Mouse (Mus musculus) CH12F3 (cell line): ENCODE measurements around the gene Aspg.

Experiments
- in situ Hi-C: fragments of 300-500 bp; cut with MboI; formaldehyde crosslinking; loops from 2 replicates; pipeline ENCODE4 v1.14.3; 2020; ENCODE audit warnings: low sequenced_read_pairs

Gene Aspg

GRCm38 (mm10) chr12:112147365-112147764, 40.9 kb downstream of the Aspg start:
- in situ Hi-C loops, result no loop called here

- in situ Hi-C loops, result no loop called here
Measured at GRCm38 (mm10) chr12:112150011-112150410, 43.5 kb downstream of the Aspg start.

- in situ Hi-C loops, result no loop called here
Measured at GRCm38 (mm10) chr12:112151244-112151979, 44.9 kb downstream of the Aspg start.

- in situ Hi-C loops, result no loop called here
Measured at GRCm38 (mm10) chr12:112151980-112152362, 45.5 kb downstream of the Aspg start.

- in situ Hi-C loops, result no loop called here
Measured at GRCm38 (mm10) chr12:112153597-112153996, 47.1 kb downstream of the Aspg start.

- in situ Hi-C loops, result no loop called here
Measured at GRCm38 (mm10) chr12:112154476-112154875, 48.0 kb downstream of the Aspg start.

DNA sequence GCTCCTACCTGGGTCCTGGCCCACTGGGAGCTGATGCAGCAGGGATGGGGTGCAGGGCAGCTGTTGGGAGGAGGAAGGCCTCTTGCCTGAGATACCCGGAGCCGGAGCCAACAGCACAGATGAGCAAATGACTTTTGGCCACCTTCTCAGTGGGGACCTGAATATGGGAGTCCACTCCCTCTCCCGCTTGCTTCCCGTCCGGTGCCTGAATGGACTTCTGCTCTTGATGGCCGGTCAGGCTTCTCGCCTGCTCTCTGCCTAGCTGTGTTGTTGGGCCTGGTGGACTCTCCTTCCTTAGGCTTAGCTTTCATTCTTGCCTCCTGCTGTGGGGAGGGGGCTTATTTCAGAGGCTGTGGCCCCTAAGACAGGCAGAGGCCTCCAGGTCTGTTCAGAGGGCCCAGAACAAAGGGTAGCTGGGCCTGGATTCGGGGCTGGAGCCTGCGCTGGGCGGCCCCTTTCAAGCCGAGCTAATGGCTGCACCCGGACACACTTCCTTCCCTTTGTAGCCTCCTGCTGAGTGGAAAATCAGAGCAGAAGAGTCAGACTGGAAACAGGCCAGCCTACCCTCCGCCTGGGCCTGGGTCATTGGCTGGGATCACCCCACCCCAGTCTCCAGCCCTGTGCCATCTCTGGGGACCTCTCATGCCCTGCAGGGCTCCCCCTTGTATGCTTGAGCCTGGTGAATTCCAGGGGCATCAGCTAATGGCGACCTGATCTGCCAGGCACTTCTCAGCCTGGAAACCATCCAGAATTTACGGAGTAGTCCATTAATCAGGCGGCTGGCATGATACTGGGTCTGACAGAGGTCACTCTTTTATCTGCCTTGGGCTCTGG, 49.0 kb downstream of the Aspg start:
- in situ Hi-C loops, result no loop called here

GRCm38 (mm10) chr12:112156804-112157203, 50.3 kb downstream of the Aspg start:
- in situ Hi-C loops, result no loop called here

DNA sequence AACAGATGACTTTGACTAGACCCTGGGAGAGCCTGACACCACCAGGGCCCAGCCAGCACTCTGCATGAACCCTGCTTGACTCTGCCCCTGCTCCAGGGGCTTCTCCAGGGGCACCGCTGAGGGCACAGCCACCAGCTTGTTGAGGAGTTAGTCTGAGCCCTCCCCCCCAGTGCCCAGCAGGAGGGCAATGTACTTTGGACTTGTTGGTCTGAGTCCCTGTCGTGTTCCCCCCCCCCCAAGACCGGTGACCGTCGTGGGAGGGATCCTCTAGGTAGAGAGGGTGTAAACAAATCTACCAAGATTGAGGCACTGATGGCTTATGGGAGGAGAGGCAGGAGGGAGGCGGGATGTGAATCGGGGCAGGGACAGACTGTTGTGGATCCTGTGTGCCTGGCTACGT, 51.8 kb downstream of the Aspg start:
- in situ Hi-C loops, result no loop called here

DNA sequence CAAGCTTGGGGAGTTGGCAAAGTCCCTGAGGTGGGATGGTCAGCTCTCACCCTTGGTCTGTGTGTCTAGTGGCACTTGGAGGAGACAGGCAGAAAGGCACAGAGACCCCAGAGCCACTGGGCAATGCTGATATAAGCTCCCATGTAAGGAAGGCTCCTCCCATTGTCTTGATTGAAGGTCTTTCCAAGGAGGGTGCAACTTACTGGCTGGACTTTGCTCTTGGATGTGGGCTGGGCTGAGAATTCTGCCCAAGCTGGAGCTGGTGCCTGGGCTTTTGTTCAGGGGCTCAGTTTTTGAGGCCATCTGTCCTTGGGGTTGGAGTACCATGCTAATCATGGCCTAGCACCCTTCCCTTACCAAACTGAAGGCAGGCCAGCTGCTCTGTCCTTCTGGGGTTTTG, 52.3 kb downstream of the Aspg start:
- in situ Hi-C loops, result no loop called here

DNA sequence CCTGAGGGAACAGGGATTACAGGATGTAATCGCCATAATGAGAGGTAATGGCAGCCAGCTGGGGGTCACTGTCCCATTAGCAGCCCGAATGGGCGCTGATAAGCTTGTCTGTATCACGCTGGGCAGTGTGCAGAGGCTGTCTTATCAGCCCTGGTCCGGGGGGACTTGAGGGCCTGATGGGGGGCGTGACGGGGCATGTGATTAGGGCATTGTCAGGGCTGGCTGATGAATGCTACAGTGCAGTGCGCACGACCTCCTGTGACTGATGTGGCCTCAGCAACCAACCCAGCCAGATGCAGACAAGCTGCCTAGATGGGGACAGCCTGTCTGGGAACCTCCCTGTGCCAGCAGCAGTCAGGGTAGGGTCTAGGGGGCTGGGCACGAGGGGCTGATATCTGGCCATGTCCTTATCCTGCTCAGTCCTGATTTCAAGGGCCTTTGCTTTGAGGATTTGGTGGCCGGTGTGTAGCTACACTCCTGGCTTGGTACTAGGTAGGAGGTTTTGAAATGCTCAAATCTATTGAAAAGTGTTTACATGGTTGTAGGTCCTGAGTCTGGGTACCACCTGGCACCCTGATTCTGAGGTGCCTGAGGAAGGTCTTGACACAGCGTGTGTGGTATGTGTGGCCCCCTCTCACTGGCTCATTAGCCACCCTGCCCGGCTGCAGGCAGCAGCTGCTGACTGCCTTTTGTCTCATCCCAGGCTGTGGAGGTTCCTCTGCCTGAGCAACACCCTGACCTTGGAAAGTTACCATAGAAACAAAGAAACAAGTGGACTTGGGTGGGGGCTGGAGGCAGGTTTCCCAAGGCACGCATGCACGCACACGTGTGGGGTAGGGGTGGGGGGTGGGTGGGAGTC, 57.7 kb downstream of the Aspg start:
- in situ Hi-C loops, result no loop called here

DNA sequence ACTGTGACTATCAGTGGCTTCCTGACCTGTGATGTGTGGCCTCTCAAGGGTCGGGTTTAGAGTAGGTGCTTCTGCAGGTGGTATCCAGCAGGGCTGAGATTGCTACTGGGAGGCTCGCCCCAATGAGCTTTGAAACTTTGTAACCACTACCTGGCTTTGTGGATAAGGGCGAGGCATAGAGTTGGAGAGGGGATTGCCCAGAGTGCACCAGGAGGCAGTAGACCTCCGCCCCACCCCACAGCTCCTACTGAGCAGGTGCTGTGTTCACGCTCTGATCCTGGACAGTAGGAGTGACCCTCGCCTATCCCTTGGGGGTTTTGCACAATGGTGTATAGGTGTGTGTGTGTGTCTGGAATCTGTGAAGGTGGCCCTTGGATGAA, 58.4 kb downstream of the Aspg start:
- in situ Hi-C loops, result no loop called here

- in situ Hi-C loops, result no loop called here
Measured at GRCm38 (mm10) chr12:112169240-112169639, 62.8 kb downstream of the Aspg start.

- in situ Hi-C loops, result no loop called here
Measured at GRCm38 (mm10) chr12:112170671-112171574, 64.4 kb downstream of the Aspg start.

- in situ Hi-C loops, result no loop called here
Measured at GRCm38 (mm10) chr12:112171657-112172056, 65.2 kb downstream of the Aspg start.

GRCm38 (mm10) chr12:112172214-112172613, 65.7 kb downstream of the Aspg start:
- in situ Hi-C loops, result no loop called here
